Mouse (Mus musculus) ovary, postnatal 36 days (tissue): Measurements from ENCODE around the gene Pln.

Experiments
- DNase-seq: peaks from one replicate; pipeline ENCODE4 v3.0.0; 2022; ENCODE audit warnings: low spot score, mixed read lengths

The Pln gene

DNA sequence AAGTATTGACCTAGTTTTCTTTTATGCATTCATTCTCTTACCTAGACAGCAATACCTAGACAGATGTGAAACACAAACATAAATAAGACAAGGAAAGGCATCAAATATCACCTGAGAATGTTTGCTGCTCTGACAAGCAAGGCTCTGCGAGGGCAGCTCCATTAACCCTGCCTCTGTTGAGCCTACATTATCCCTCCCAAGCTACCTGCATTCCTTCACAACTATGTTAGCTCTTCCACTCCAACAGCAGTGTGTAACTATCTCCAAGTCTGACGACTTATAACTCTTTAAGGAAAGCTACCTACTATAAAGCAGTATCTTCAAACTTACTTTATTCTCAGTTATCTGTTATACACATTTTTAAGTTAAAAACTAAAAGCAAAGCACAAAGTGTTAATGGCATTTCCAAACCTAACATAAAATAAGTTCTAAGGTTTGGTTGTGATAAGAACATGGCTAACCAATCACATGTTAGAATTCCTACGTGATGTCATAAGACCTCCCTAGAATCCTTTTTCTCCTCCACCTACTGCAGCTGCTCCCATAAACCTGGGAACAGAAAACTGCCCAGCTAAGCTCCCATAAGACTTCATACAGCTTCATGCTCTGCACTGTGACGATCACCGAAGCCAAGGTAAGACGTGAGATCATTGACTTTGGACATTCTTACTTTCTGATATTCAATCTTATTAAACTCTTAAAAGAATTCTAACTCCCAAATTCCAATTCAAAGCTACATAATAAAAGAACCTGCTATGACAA is at the start of gene Pln:
Gene Pln (plus strand): TSS at position 506 of the 762 bp plus-strand sequence.
- no peak for DNase-seq

DNA sequence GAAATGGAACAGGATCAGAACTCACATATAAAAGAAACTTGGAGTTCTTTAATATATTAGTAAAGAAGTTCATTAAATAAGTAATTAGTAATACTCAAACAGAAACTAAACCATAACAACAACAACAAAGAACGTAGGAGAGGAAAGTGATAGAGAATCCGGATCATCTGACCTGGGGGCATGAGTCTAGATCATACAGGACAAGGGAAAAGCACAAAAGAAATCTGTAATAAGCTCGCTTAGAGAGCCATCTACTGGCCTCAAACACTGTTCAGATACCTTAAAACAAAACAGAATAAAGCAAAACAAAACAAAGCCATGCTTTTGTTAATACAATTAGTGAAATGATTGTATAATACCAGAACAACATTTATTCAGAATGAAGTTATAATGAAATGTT is 31.6 kb upstream of the Pln start:
- no peak for DNase-seq

DNA sequence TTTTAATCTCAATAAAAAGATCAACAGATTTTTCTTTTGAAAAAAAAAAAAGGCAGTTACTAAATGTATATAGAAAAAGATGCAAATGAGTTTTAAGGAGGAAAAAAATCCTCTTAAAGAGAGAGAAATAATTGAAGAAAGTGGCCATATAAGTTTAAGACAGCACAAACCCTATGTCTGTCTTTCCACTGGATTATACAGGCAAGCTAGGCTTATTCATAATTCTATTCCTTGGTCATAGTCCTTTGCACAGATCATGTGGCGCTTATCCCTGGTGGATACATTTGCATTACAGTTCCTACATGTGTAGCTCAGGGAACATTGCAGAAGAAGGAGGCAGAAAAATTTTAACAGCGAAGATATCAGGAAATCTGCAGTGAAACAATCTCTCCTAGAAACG is 30.8 kb upstream of the Pln start:
- no peak for DNase-seq

DNA sequence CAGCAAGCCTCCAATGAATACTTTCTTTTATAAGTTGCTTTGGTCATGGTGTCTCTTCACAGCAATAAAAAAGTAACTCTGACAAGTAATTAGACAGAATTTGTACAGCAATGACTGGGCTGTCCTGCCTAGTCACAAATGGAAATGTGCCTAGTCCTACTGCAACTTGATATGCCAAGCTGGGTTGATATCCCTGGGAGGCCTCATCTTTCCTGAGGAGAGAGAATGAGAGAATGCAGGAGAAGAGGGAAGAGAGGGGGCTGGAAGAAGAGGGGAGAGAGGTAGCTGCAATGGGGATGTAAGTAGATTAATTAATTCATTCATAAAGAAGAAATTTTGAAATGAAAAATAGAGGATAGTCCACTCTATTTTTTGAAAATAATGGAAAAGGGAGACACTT is 14.1 kb upstream of the Pln start:
- no peak for DNase-seq

DNA sequence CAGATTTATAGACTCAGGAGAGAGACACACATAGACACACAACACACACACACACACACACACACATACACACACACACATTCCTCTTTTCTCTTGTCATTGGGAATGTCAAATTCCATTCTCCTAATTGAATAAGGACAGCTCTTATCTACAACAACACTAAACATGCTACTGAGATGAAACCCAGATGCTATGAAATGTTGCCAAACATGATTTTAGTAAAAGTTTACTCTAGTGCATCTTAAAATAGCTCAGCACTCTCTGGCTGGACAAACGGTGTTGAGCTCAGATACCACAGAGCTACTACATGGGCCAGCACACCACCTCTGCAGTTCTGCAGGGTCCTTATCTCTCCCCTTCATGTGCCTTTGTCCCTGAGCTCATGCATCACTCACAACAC is 12.8 kb upstream of the Pln start:
- no peak for DNase-seq

DNA sequence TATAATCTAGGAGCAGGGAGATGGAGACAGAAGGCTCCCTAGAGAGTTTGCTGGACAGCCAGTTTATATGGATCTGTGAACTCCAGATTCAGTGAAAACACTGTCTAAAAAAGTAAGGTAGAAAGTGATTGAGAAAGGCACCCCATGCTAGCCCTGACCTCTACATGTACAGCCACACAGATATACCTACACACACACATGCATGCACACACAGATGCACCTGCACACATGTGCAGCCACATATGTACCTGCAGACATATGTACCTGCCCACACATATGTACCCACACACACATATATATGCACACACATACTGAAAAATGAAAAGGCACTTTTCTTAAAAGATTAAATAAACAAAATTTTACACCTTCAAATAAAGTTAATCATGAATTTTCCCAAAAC is 11.1 kb upstream of the Pln start:
- no peak for DNase-seq

DNA sequence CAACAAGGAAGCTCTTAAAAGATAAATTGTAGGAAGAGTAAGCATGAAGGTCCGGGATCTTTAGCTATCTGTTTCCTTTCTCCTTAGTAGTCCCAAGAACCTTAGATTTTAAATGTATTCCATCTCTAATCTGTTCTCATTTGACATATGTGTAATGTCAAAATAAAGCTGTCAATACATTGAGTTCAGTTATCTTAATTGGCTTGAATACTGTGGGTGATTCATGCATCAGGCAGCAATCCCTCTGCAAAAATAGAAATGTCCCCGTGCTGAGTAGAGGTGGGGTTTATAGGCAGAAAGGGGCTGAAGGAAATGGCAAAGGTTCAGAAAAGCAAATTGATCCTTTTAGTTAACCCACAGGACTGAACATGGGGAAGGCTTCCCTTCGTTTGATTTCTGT is 8.2 kb upstream of the Pln start:
- no peak for DNase-seq

DNA sequence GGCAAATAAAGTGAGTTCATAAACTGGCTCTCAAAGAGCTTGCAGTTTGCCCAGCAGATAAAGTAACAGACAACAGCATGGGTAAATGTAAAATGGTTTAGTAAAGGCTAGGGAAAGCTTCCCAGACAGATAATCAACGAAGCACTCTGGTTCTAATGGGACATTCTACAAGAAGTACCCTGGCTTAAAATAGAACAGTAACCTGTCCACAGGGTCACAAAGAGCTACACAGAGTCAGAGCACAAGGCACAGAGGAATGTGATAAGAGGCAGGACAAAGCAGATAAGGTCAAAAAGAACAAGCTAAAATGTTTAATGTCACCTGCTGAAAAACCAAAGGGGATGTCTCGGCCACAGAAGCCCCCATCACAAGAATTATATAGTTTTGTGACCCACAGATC is 4.7 kb upstream of the Pln start:
- DNase-seq: no peak

DNA sequence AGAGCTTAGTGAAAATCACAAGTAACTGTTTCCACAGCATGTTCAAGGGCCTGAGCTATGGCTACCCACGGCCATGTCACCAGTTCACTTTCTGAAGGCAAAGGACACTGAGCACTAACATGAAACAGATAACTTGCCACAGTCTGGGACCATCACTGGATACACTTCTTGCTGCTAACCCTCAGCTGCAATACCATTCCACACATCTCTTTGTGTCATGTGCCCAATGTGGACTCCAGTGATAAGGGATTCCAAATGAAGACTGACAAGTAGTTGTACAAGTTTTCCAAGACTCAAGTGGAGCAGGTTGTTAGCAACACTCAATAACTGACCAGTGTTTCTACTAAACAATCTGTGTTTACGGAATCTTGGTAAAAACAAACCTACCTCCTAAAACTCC is 2.2 kb upstream of the Pln start:
- DNase-seq: no peak

DNA sequence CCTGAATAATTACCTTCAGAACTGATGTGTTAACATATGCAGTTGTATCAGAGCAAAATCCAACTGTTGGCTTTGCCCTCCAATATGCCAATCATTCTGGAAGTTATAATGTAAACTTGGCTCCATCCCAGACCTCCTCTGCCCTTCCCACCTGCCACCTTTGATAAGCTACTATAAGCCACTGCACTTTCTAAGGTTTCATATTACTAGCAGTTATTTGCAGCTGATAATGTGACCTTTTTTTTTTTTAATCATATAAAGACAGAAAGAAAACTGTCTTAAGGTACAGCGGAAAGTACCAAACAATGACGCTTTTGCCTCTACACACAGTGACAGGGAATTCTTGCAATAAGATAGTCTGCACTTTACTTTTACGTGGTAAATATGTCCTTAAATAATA is 1.5 kb upstream of the Pln start:
- no peak for DNase-seq

DNA sequence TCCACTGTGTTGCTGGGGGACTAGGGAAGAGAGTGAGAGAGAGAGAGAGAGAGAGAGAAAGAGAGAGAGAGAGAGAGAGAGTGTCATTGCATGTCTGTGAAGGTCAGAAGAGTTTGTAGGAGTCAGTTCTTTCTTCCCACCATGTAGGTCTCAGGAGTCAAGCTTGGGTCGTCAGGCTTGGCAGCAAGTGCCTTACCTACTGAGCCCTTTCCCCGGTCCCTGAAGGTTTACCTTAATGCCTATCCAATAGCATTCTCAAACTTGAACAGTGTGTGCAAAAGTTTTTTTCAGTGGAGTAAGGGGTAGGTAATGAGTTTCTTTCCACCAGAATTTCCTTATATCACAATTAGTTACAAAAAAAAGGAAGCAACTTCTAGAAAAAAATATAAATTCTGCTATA is 1.6 kb downstream of the Pln start:
- no peak for DNase-seq

DNA sequence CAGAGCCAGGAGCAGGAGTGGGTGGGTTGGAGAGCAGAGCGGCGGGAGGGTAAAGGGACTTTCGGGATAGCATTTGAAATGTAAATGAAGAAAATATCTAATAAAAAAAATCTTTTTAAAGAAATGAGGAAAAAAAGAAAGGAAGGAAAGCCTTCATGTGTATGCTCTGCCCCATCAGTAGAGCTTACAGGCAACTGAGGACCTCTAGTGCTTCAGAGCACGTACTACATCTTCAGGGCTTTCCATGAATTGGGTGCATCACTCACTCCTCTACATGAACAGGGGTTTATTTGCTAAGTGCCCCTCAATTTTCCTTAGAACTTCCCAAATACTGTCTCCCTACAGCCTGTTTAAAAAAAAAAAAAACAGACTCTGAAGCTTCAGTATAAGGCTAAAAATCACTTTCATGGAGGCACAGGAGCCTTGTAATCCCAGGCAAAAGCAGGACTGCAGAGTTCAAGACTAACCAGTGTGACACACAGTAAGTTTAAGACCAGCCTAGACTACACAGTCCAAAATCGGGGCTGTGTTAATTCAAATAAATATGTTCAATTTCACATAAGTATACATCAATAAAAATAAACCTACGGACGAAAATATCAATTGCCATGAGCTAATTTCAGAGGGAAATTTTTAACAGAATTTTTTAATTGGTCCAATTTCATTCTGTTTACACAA is 4.0 kb downstream of the Pln start:
- no peak for DNase-seq

DNA sequence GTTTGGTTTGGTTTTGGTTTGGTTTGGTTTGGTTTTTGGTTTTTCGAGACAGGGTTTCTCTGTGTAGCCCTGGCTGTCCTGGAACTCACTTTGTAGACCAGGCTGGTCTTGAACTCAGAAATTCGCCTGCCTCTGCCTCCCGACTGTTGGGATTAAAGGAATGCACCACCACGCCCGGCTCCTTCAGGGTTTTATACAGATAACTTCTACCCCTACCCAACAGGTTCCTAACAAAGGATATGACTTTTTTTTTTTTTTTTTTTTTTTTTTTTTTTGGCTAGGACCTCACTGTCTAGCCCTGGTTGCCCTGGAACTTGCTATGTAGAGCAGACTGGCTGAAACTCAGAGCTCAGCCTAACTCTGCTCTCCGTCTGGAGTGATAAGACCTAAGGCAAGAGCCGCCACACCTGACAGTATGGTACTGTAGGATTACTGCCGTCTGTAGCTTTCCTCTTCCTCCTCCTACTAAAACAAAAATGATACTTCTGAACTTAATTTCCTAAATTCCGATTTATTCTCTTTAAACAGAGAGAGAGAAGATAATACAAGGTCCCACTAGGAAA is 4.8 kb downstream of the Pln start:
- DNase-seq: no peak

DNA sequence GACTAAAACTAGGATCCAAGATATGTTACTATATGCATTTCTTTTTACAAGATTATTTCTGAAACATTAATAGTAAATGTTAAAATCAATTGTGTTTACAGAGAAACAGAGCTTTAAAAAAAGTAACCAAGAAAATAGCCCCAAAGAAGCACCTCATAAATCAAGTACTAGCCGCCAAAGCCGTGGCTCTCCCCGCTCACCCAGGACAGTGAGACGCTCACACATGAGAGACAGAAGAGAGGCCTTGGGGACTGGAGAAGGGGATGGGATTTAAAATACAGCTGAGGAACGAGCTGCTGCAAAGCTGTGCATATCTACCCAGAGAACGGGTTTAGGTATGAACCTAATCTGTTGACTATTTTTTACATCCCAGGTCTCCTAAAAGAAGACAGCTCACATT is 5.9 kb downstream of the Pln start:
- DNase-seq: no peak

DNA sequence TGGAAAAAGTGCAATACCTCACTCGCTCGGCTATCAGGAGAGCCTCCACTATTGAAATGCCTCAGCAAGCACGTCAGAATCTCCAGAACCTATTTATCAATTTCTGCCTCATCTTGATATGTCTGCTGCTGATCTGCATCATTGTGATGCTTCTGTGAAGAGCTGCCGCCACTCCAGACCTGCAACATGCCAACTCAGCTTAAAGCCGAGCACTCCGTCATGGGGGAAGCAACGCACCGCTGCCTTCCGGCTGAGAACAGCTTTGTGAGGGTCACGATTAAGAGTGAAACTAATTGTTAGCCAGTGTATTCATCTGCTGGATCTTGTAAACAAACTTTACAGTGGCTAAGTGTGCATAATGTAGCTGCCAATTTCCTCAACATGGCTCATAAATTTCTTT is 6.4 kb downstream of the Pln start:
- DNase-seq: no peak

DNA sequence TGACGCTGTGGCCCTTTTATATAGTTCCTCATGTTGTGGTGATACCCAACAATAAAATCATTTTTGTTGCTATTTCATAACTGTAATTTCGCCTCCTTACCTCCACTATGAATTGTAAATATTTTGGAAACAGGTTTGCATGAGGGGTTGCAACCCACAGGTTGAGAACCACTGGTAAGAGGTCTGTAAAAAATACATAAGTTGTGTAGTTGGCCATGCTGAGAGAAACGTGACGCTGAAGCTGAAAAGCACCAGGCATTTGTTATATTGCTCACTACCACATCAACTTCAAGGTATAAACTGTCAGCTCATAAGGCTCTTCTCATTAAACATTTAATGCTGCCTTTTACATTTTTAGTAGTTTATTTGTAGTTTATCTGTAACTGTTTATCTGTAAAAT is 8.0 kb downstream of the Pln start:
- no peak for DNase-seq

DNA sequence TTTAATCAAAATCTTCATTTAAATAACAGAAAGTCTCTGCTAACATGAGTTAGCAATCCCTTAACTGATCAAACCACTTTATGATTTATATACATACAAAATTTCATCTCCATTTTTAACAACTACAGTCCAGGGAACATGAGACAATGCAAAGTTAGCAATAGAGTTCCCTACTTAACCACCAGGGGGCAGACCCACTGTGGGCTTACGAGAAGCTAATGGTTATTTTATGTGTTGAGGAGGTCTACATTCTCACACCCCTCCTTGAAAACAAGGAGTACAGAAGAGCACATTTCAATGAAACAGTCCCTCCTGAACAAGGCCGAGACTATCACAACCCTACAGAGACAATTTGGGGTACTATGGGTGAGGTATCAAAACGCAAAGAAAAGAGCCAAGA is 9.0 kb downstream of the Pln start:
- no peak for DNase-seq

DNA sequence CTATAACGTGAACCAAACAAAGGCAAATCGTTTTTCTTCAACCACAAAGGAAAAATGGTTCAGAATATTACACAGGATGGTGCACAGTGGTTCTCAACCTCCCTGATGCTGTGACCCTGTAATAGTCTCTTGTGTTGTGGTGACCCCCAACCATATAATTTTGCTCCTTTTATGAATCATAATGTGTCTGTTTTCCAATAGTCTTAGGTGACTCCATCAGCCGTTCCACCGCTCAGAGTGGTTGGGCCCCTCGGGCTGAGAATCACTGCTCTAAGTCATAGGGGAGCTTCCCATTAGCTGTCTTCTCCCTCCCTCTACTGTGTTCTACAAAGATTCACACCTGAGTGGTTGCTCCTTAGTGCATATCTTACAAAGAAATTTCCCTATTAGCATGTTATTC is 9.4 kb downstream of the Pln start:
- no peak for DNase-seq

DNA sequence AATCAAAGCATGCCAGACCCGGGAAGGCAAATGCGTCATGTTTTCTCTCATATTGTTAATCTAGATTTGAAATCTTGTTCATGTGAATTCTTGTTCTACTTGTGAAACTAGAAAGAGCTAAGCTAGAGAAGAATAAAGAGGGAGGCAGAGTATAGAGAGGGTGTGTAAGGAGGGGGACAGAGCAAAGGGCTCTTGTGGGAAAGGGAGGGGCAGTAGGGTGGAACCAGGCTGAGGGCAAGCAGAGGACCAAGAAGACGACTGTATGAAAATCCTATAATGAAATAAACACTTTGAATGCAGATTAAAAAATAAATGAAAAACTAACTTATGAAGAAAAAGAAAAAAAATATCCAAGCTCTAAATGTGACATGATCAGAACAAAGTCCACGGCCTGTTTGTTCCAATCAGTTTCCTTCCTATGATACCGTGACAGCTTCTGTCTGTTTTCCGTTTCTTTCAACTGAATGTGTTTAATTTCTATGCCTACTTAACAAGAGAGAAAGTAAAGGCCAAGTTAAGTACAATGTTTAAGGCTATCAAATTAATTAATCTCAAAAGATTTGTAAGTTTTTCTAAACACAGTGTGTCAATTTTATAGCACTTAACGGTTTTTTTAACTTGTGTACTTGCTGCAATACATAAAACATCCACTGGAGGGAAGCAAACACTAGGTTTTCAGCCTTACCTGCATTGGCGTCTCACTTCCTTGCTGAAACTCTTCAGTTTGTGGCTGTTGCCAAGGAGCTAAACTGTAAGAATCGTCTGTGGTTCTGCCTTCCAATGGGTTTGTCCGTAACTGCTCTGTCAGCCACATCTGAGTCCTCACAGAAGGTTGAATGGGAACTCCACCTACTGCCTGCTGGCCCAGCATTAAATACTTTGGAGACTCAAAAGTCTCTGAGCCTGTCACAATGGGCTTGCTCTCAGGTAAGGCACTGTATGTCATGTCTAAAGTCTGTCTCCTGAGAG is 10.6 kb downstream of the Pln start:
- peak; percentile 5 for DNase-seq

DNA sequence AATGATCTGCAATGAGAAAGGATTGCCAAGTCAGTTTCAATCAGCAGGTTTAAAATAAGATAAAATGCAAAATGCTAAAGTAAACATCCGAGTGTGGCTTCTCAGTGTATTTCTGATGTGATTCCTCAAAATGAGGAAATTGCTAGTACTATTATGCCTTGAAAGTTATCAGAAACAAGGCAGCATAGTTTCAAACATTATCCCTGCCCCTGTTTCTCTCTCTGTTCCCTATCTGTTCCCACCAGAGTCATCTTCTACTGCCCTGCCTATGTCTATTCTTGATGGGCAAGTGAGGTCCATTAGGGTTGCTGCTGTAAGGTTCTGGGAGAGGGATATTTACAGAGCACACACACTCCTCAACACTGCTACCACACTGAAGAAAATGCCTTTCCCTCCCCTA is 11.8 kb downstream of the Pln start:
- DNase-seq: no peak

DNA sequence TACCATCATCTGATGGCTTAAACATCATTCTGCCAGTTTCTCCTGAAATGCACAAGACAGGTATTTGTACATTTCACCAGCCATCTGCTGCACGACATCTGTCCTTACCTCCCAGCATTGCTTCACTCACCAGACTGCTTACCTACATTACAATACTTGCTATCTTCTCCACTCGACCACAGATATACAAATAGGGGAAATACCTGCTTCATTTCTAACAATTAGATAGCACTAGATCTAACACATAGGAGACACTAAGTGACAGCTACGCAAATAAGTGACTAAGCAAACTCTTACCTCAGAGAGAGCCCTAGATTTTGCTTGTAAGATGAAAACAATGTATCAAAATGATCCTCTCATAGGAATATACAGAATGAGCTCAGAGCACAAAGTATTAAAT is 16.2 kb downstream of the Pln start:
- DNase-seq: no peak

DNA sequence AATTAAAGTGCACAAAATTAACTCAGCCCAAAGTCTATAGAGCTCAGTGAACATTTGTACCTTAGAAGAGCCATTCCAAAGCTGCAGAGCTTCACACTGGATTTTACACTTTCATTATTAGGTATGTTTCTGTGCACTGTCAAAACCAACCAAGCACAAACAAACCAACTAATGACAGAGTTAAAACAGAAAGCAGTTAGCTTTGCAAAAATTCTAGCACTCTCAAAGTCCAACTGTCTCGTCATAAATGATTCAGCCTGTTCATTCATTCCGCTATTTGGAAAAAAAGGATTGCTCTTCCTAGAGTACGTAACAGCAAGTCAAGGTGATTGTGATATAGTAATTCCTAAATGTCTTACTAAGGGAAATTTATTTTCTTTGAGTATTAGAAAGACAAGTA is 21.5 kb downstream of the Pln start:
- DNase-seq: no peak

DNA sequence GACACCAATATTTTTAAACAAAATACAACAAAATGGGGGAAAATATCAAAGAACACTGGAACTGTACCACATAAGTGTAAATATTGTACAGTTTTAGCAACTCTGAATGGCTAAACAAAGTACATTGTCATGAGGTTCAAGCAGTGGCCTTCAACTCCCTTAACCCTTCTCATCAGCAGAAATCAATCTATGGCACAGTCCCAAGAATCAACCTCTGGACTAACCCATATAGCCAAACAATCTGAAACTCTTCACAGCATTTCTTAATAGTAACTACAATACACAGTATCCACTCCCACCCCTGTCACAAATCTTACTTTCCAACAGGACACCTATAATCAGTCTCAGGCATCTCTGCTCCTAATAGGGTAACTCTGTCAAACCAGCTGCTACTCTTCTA is 26.8 kb downstream of the Pln start:
- DNase-seq: no peak
